Mouse (Mus musculus) liver, adult 2 months (tissue): ENCODE measurements at regions not wholly inside any gene's neighbourhood (a gene's known extent, or its start where the extent isn't known, plus 50 kb on each side); places are given as distances from the start of the nearest gene placed in this dataset.

ENCODE experiments used
- CTCF ChIP-seq: fragments of 200-500 bp; IDR thresholded peaks from 2 replicates; pipeline ENCODE4 v1.5.1; 2011; ENCODE audit warnings: low read depth, low read length, control low read depth
- POLR2A ChIP-seq: fragments of 200-500 bp; IDR thresholded peaks from 2 replicates; pipeline ENCODE4 v1.6.1; 2011; ENCODE audit warnings: low read length, control low read depth; ENCODE audit not compliant: insufficient read depth; ENCODE audit errors: extremely low read depth

- TF ChIP-seq CTCF (no peak), POLR2A (no peak)
These were observed 103.8 kb downstream of the Hlx start for GRCm38 (mm10) chr1:184628566-184629168.
